Mouse (Mus musculus) right cerebral cortex, postnatal 14 days (tissue): ENCODE measurements around the gene Cma1.
"Not testable (repeated sequence)": the region's sequence is repeated elsewhere in the genome, so short reads cannot be mapped to it uniquely, and the experiment has no call there.

Source experiments
- DNase-seq: peaks from one replicate; pipeline ENCODE4 v3.0.0; 2022

The Cma1 gene

DNA sequence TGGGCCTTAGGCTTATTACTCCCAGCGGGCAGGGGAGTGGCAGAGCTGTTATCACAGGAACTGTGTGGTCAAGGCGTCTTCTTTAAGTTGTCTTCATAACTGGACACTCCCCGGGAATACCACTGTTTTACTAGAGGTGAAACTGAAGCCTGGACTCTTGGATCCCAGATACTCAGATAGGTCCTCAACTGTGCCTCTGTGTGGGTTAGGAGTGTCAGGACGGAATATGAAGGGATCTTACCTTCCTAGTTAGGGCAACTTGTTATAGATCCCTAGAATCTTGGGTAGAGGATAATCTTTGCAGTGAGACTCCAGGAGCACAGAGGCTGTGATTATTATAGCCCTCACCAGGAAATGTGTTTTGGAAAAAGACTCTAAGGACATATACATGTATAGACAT is at the start of gene Cma1:
TSS of gene Cma1 (minus strand) at position 101 of the 400 bp plus-strand sequence.
- DNase-seq: no peak

DNA sequence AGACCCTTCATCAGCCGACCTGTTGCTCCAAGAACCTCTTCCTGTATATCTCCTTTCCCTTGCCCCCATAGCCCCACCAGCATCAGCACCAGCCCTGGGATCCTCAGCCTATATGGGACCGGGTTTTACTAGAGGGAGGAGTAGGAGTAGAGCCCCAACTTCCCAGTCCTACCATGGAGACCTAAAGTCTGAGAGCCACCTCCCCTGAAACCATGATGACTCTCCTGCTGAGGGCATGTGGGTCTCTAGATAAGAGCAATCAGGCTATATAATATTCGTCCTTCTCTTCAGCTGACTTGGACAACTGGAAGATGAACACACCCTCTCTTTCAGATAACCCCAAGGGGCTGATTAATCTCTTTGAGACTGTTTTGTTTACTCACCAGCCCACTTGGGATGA is 43.0 kb upstream of the Cma1 start:
- DNase-seq: not testable (repeated sequence)

DNA sequence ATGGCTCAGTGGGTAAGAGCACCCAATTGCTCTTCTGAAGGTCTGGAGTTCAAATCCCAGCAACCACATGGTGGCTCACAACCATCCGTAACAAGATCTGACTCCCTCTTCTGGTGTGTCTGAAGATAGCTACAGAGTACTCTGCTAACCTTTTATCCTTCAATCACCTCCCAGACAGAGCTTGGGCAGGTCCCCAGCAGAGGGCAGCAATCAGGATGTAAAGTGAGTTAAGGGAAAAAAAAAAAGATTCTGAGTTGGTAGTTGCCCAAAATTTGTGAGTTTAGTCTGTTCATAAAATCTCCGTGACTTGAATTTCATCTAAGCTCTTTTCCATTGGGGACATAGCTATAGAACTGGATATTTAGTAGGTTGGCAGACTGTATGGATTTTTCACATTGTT is 19.4 kb upstream of the Cma1 start:
- not testable (repeated sequence) for DNase-seq

DNA sequence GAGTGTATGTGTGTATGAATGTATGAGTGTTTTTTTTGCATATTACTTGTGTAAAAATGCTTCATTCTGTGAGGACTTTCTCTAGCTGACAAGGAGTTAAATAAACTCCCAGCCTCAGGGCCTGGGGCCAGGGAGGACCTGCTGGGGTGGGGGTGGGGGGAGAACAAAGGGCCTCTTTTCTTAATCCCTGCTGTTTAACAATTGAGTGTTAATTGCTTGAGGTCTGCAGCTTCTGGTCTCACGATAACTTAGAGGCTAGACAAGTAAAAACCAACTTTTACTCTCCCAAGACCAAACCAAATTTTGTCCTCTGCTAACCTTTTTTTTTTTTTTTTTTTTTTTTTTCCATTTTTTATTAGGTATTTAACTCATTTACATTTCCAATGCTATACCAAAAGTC is 18.8 kb upstream of the Cma1 start:
- DNase-seq: no peak

DNA sequence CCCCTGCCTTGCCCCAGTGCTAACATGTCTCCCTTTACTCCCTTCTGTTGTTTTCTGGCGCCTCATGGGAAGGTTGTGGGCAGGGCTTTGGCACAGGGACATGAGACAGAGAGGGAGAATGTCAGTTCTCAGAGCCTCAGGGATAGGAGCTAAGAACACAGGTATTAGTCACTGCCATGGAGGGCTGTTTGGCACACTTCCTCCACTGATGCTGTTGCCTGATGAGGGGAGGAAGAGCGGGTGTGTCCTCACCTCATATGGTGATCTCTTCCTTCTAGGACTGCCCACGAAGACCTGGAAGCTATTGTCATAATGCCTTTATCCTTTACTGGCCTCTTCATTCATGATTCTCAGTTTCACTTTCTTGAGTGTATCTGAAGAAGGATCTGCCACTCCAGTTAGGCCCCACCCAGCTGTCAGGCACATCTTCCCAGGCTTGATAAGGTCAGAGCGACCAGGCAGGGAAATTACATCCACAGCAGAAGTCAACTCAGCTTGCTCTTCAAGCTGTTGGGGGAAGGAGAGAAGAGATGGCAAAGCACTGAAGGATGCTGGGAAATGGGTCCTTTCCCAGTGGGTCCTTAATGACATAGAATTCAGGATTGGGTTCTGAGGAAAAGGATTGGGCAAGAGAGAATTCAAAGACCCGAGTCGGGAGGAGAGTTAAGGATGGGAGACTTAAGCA is 6.0 kb upstream of the Cma1 start, which contains the start of gene Cma2:
TSS of gene Cma2 (plus strand) at position 635 of the 685 bp plus-strand sequence.
- DNase-seq: no peak

DNA sequence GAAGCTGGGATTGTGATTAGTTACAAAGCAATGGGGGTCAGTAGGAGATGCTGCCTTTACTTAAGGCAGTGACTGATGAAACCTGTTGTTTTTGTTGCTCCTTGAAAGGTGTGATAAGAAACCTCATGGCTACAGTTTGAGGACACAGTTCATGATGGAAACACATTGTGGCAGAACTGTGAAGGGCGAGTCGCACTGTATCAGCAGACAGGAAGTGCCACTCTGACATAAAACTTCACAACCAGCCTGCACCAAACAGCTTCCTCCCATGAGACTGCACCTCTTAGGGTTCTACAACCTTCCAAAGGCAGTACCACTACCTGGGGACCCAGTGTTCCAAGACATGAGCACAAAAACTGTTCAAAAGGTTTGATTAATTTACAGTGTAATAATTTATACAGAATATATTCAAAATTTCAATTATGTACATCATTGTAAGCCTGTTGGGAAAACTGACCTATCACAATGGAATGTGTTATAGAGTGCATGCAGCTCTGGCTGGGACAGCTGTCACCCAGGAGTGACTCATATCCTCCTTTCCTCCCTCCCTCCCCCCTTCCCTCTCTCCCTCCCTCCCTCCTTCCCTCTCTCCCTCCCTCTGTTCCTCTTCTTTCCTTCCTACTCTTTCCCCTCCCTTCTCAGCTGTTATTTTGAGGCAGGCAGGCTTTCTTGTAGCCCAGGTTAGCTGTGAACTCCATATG is 1.9 kb upstream of the Cma1 start:
- no peak for DNase-seq

DNA sequence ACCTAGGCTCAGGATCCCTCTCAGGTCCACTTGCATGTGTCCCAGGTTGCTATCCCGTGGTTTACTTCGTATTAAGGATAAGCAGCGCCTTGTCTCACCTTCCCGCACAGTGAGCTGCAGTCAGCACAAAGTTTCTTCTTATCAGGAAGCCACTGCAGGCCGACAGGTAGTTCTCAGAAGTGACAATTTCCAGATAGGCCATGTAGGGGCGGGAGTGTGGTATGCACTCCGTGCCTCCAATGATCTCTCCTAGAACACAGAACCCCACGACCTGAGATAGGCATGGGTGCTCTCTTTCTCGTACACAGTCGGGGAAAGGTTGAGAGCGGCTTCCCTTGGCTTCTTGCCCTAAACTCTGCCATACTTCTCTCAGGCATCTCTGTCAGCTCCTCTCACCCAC is 874 bp downstream of the Cma1 start:
- DNase-seq: no peak

DNA sequence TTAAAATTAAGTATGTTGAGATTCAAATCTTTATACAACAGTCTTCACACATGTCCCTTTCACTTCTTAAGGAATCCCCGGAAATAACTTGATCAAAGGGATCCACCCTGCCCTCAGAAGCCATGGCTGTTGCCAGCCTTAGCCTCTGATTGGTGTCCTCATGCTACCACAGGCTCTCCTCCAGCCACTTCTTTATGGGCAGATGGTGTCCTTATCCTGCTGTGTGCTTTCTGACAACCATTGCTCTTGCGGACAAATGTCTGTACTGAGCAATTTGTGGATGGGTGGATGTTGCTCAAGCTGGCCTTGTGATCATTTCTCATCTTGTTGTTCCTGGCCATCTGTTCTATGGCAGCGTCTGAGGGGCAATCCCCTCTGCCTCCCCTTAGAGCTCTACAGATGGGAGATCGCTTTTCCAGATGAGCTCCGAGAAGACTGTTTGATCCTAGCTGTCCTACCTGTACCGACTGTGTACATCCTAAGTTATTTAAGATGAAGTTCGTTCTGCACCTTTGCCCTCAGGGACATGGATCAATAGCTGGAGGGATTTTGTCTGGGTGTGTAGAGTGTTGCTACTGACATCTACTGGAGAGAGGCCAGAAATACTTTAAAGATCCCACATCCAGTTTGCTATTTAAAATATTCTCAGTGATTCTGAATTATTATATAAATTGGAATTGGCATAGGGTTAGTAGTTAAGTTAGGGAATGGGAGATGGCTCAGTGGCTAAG is 4.2 kb downstream of the Cma1 start:
- DNase-seq: no peak

DNA sequence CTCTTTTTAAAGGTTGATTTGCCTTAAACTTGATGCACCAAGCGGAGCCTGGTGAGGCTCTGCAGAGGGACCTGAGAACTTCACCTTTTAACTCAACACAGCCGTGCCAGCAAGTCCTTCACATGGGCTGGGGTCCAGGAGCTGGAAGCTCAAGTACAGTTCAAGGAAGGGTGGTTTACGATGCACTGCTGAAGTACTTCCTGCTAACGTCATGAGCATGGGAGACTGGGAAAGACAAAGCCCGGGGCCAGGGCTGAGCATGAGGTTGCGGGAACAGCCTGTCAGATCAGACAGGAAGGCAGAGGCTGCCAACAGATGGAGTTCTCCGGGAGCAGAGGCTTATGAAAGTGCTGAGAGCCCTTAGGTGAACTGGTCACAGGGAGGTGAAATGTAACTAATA is 10.9 kb downstream of the Cma1 start:
- DNase-seq: no peak

DNA sequence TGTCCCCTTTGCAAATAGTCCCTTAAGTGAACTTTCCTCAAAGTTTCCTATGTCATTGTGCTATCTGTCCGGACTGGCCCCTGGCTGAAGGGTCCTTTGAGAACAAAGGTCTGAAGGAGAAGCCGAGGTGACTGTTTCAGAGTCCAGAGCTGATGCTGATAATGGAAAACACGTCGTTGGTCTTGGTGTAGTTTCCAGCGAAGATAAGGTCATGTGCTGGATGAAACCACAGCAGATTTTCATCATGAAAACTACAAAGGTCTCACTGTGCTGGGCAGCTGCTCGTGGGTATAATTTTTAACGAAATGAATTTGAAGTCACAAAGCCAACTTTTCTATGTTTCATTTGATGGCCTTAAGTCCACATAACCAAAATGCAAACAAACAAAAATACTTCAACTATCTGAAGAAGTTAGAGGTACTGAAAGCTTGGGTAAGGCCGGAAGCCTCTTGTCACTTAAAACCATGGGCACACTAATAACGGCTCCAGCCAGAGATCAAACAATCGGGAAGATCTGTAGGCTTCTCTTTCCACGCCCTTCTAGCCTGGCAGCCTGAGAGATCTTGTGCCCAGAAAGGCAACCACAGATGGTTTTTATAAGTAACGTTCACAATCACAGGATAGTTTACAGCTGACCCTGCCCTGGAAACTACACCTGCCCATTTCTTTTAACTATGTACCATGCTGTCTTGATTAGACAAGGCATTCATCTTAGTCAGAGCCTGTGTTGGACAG is 15.0 kb downstream of the Cma1 start:
- DNase-seq: no peak

DNA sequence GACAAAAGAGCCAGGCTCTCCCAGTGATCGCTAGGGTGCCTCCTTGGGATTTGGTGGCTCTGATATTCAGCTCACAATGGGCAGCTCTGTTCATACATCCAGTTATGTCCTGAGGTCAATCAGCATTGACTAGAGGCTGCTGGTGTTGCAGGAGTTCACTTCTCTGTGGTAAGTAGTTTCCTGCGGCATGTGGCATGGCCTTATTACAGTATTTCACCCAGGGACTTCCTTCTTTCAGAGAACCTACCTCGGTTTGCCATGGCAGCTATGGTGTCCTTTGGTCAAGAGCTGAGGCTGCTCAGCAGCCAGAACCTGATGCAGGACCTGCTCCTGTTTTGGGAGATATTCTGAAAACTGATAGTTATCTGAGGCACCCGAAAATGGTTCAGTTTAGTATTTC is 17.6 kb downstream of the Cma1 start:
- no peak for DNase-seq

DNA sequence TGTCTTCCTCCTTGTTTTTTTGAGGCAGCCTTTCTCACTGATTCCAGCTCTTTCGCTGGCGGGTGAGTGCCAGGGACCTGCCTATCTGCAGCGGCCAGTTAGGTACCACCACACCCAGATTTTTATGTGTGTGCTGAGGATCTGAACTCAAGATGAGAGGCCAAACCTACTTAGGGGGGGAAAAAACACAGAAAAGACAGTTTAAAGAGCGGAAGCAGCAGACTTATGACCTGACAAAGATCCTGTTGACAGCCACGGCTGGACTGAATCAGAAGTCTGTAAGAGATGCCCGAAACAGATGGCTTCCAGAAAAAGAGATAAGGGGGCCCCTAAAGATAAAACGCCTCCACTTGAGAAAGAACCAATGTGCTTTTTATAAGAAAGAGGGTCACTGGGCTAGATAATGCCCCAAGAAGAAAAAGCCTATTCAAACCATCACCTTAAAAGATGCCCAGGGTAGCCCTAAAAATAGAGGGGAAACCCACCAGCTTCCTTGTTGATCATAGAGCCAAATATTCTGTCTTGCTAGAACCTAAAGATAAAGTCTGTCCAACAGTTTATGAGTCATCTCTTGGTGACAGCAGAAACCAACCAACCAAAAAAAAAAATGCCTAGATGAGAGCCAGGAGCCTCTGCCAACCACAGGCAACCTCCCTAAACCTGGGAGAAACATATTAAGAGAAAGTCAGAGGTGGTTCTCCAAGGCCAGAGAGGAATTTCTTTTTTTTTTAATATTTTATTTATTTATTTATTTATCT is 21.8 kb downstream of the Cma1 start:
- DNase-seq: no peak

DNA sequence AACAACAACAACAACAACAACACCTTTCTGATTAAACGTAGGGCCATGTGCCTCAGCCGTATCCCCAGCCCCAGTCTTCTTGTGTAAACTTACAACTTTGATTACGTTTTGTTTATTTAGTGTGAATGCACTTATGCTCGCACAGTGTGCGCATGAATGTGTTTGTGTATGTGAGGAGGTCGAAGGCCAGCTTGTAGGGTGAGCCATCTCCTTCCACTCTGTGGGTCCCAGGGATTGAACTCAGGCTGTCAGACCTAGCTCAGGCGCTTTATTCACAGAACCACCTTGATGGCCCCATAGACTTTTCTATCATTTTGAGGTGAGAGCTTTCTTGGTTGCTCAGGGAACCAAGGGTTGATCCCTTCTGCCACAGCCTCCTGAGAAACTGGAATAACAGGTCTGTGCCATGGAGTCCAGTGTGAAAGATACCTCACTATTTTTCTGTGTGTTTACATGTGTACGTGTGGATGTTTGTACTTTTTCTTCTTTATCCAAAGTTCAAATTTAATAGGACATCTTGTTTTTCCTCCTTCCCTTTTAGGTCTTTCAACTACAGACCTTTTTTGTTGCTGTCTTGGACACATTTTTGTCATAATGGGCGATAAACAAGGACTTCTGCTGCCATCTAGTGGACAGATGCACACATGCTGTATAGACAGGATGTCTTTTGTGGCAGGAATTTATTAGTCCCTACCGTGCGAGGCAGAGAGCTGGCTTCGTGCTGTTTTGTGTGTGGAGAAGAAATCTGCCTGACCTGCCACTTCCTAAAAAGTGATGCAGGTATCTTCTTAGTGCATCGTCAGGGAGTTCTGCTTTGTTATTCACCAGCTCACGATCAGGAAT is 26.0 kb downstream of the Cma1 start:
- DNase-seq: peak; percentile 73

DNA sequence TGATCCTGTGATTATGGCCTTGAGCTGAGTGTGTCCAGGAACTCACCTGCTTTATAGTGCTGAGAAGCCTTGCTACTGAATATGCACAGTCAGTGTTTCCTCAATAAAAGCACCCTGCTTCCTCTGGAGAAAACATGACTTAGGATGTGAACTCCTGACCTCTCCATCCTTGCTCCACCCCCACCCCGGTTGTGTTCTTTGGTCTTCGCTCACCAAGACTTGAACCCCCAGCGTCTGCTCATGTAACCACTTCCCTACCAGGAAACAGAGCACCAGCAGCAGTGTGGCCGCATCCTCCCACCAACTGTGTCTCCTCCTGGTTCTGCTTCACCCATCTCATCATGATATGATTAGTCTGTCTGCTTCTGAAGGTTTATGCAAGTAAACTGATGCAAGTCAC is 31.1 kb downstream of the Cma1 start:
- DNase-seq: no peak

DNA sequence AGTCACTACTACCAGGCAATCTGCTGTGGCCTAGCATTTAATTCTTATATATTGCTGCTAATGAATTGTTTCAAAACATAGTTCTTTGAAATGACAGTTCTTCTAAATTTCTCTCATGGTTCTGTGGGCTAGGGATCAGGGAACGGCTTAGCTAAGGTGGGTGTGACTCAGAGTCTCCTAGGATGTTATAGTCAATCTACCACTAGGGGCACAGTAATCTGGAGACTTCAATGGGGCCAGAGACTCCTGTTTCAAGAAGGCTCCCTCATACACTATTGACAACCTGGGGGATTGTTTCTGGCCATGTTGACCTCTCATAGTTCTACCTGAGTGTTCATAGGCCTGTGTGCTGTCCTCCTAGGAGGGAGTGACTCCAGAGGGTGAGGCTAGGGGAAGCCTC is 39.0 kb downstream of the Cma1 start:
- no peak for DNase-seq

DNA sequence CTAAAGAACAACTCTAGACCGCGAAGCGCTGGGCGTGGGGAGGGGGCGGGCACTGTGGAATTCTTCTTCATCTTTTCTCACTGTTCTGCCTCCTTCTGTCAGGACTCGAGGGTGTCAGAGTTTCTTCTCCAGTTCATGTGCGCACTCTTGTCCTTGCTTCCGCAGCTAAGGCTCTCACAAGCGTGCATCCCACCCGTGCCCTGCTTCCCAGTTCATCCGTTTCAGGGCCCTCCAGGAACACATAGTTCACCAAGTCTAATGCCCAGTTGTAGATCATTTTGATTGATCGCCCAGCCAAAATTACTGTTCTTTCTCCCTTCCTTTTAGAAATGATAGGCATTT is 44.1 kb downstream of the Cma1 start:
- no peak for DNase-seq

DNA sequence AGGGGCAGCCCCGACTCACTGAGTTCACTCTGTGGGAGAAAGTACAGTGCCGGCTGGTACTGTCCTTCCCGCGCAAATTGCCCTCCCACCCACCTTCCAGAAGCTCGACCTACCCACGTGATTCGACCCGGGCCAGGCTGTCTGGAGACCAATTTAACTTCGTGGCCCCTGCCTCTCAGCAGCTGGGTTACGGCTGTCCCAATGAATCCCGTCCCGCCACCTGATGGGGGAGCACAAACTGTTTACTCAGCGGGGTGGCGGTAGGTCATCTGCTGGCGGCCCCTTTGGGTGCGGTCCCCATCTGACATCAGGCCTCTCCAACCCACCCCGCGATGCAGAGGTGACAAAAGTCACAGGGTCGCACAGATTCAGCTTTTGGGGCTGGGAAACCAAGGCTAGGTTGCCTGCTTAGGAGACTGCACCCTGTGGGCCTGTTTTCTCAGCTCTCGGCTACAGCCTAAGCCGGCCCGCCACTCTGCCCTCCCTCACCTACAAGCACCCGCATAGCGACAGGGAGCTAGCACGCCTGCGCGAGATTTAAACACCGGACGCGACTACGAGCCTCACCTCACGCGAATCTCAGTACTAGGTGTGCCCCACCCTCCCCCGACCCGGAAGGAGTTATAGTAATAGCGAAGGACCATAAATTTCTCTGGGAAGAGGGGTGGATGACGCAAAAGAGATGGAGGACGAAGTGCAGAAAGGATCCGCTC is 44.6 kb downstream of the Cma1 start, which contains the start of gene Sdr39u1:
TSS of gene Sdr39u1 (minus strand) at position 593 of the 713 bp plus-strand sequence.
- DNase-seq: peak; percentile 87

DNA sequence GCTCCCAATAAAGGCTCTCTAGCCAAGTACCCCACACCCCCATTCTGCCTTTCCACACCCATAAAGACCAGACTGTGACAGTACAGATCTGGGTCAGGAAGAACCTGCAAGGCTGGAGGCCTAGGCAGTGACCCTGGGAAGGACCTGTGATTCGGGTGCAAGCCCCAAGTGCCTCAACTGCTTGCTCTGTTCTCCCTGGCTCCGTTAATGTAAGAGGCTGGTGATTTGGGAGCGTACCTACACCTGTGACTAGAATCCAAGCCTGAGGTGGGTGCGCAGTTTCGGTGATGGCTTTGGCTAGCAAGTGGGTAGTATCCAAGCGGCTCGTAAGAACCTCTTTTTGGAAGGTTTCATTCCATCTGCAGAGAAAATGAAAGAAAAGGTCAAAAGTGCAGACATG is 45.5 kb downstream of the Cma1 start:
- no peak for DNase-seq

DNA sequence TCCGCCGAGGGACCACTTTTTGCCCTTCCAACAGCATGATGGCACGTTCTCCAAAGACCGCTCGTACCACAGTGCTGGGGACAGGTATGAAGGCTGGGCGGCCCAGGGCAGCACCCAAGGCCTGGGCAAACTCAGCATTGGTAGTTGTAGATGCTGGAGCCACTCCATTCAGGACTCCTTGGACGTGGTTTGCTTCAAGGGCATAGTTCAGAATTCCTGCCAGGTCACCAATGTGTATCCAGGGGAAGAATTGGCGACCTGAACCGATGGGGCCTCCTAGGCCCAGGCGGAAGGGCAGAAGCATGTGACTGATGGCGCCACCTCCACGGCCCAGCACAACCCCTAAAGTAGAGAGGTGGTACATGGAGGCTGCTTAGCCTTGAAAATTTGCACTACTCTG is 46.8 kb downstream of the Cma1 start:
- no peak for DNase-seq
